Mouse (Mus musculus) heart, adult 2 months (tissue): ENCODE results near the gene Slc26a1. TPM values are rescaled to one million over a fixed set of nuclear protein-coding genes. Genes with fewer than 3 reads are reported as not detected.
A peak's percentile ranks its signal among the peaks of the same experiment; 100 is the strongest.

Source experiments
- DNase-seq, 2 experiments: peaks; one replicate each; pipeline ENCODE4 v3.0.0; 2021
- H3K27ac ChIP-seq: fragments of 200-600 bp; 2 replicates; pipeline ENCODE4 v1.8.1; 2022
- H3K27me3 ChIP-seq: fragments of 200-500 bp; 2 replicates; pipeline ENCODE4 v1.6.1; 2012; ENCODE audit warnings: mild to moderate bottlenecking, low read length, inconsistent platforms, mixed read lengths; ENCODE audit not compliant: control insufficient read depth, insufficient read depth
- H3K36me3 ChIP-seq: fragments of 200-500 bp; 2 replicates; pipeline ENCODE4 v1.6.1; 2012; ENCODE audit warnings: low read length, inconsistent platforms; ENCODE audit not compliant: control insufficient read depth, insufficient read depth
- H3K4me1 ChIP-seq: fragments of 200-500 bp; 2 replicates; pipeline ENCODE4 v1.6.1; 2011; ENCODE audit warnings: low read length; ENCODE audit not compliant: control insufficient read depth, insufficient read depth
- H3K4me3 ChIP-seq: fragments of 200-600 bp; 2 replicates; pipeline ENCODE4 v1.8.1; 2022
- H3K79me2 ChIP-seq: fragments of 200-500 bp; replicated peaks from 2 replicates; pipeline ENCODE4 v1.6.1; 2012; ENCODE audit warnings: mild to moderate bottlenecking, inconsistent platforms, low read length, moderate library complexity, mixed read lengths; ENCODE audit not compliant: control insufficient read depth, insufficient read depth
- H3K9ac ChIP-seq: fragments of 200-500 bp; 2 replicates; pipeline ENCODE4 v1.6.1; 2012; ENCODE audit warnings: low read depth, mild to moderate bottlenecking, control low read depth, inconsistent platforms, low read length, mixed read lengths
- CTCF ChIP-seq: fragments of 200-600 bp; IDR thresholded peaks from 2 replicates; pipeline ENCODE4 v1.8.1; 2022; ENCODE audit warnings: antibody characterized with exemption, mild to moderate bottlenecking, moderate library complexity
- EP300 ChIP-seq: fragments of 200-500 bp; IDR thresholded peaks from 2 replicates; pipeline ENCODE4 v1.6.1; 2011; ENCODE audit warnings: low read depth, low read length, control low read depth; ENCODE audit not compliant: insufficient read depth
- POLR2A ChIP-seq: fragments of 200-500 bp; IDR thresholded peaks from 2 replicates; pipeline ENCODE4 v1.6.1; 2011; ENCODE audit warnings: mild to moderate bottlenecking, low read depth, low read length, control low read depth; ENCODE audit not compliant: insufficient read depth
- WGBS: fragments of 180-500 bp; shearing (Covaris S2); methylation state at CpG from one replicate; pipeline ENCODE4 v1.1.7; 2018; 5-methylcytosine and 5-hydroxymethylcytosine counted together
- intact Hi-C: fragments of 180-260 bp; cut with DNase I; formaldehyde crosslinking; loops from one replicate; pipeline ENCODE4 v1.15.1; 2025
- long read RNA-seq: library from polyadenylated mRNA; stranded (forward); transcript quantifications from one replicate; pipeline ENCODE4 v2.0.0, GENCODE M21; 2021
- polyA plus RNA-seq: library from polyadenylated mRNA; depleted of rRNA; stranded (reverse); fragments of >200 nt; gene quantifications from 2 replicates; pipeline ENCODE4 v1.2.3, GENCODE M21; 2012; rRNA removed
- total RNA-seq, 2 experiments: library from RNA; stranded (reverse); gene quantifications; 2 replicates each; pipeline ENCODE4 v1.2.3; 2021

Gene Slc26a1
- total RNA-seq (not detected), polyA plus RNA-seq (0.06 and 0.12 TPM in 2 replicates)
- long read RNA-seq, result 0 reads

- no peak within 1 kb of the TSS for H3K27ac ChIP-seq
- intact Hi-C loops, result no loop called here
- DNase-seq, result no peak
- H3K9ac ChIP-seq, result no peak within 1 kb of the TSS
- no peaks in the 10 kb centered on the region for H3K79me2 ChIP-seq
- TF ChIP-seq CTCF, result no peak
- TF ChIP-seq EP300, result no peak
- no peak for TF ChIP-seq POLR2A
- H3K4me1 ChIP-seq, result peaks cover 2% of the 10 kb centered on the region; the same call in 1 of the 2 replicates
- H3K27me3 ChIP-seq, result no peaks in the 10 kb centered on the region
- H3K4me3 ChIP-seq, result no peak within 1 kb of the TSS
- no peaks in the 10 kb centered on the region for H3K36me3 ChIP-seq
- 83% methylated on average over 9 of the region's 9 CpGs for WGBS
Observed at GRCm38 (mm10) chr5:108675251-108675816, at the start of gene Slc26a1. Gene Slc26a1, minus strand, starts transcription at chr5:108675569.

GRCm38 (mm10) chr5:108724006-108724405 lies 48.6 kb upstream of the Slc26a1 start:
- intact Hi-C loops, result no loop called here
- Histone ChIP-seq H3K27me3 (no peaks in the 10 kb centered on the region), H3K36me3 (no peaks in the 10 kb centered on the region), H3K79me2 (no peaks in the 10 kb centered on the region), H3K27ac (no peak overlapping the region), H3K9ac (no peak overlapping the region), H3K4me1 (no peaks in the 10 kb centered on the region), H3K4me3 (no peak overlapping the region)
- 9% methylated on average over 2 of the region's 2 CpGs for WGBS
- TF ChIP-seq EP300 (no peak), POLR2A (no peak), CTCF (no peak)
- no peak for DNase-seq

GRCm38 (mm10) chr5:108719761-108720160 lies 44.4 kb upstream of the Slc26a1 start:
- H3K4me1 ChIP-seq, result no peaks in the 10 kb centered on the region
- H3K4me3 ChIP-seq, result no peak overlapping the region
- no peak for DNase-seq
- H3K9ac ChIP-seq, result no peak overlapping the region
- no peaks in the 10 kb centered on the region for H3K79me2 ChIP-seq
- no peaks in the 10 kb centered on the region for H3K27me3 ChIP-seq
- H3K27ac ChIP-seq, result no peak overlapping the region
- TF ChIP-seq EP300 (no peak), CTCF (no peak), POLR2A (no peak)
- no peaks in the 10 kb centered on the region for H3K36me3 ChIP-seq
- 44% methylated on average over 7 of the region's 7 CpGs for WGBS
- intact Hi-C loops, result no loop called here

DNA sequence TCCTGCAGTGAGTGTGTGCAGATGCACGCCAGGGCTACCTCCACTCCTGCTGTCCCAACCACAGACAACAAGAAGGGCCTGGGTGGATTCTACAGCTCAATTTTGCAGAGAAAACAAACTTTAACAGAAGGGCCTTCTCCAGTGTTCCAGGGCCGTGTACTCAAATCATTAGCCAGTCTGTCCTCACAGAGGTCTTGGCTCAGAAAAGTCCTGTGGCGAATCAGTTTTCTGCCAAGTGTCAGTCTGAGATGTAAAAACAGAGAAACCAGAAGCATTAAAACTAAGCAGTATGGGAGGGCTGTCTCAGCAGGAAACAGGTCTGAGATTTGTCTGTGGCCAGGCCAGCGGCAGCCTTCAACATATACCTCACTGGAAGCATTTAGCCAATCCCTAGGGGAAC lies 42.7 kb upstream of the Slc26a1 start:
- 54% methylated on average over 4 of the region's 4 CpGs for WGBS
- no peak overlapping the region for H3K4me3 ChIP-seq
- peaks cover 4% of the 10 kb centered on the region for H3K4me1 ChIP-seq
- intact Hi-C loops, result no loop called here
- no peaks in the 10 kb centered on the region for H3K36me3 ChIP-seq
- H3K79me2 ChIP-seq, result no peaks in the 10 kb centered on the region
- no peaks in the 10 kb centered on the region for H3K27me3 ChIP-seq
- H3K27ac ChIP-seq, result no peak overlapping the region
- DNase-seq, result no peak
- no peak overlapping the region for H3K9ac ChIP-seq
- TF ChIP-seq EP300 (no peak), CTCF (no peak), POLR2A (no peak)

GRCm38 (mm10) chr5:108715974-108716373 lies 40.6 kb upstream of the Slc26a1 start:
- no peak overlapping the region for H3K4me3 ChIP-seq
- H3K79me2 ChIP-seq, result no peaks in the 10 kb centered on the region
- no peak for TF ChIP-seq POLR2A
- TF ChIP-seq CTCF, result no peak
- TF ChIP-seq EP300, result no peak
- no peak for DNase-seq
- peaks cover 4% of the 10 kb centered on the region for H3K4me1 ChIP-seq
- no peaks in the 10 kb centered on the region for H3K36me3 ChIP-seq
- H3K9ac ChIP-seq, result no peak overlapping the region
- H3K27me3 ChIP-seq, result no peaks in the 10 kb centered on the region
- no peak overlapping the region for H3K27ac ChIP-seq
- WGBS, result 74% methylated on average over 1 of the region's 1 CpGs
- intact Hi-C loops, result no loop called here

DNA sequence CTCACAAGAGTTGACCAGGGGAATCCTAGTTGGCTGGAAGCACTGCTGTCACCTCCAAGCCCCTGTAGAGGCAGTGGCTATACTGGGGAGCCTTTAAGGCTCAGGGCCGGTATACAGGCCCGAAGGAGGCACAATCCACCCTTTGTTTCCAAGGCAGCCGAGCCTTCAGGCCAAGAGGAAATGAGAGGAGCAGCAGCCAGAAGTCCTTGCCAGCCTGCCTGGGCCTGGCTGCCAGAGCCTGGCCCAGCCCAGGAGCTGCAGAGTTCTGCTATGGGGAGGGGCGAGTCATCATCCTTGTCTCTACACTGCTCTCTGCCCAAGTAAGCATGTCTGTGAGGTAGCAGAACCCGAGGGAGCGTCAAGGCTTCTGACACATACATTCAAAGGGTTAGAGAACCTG lies 38.8 kb upstream of the Slc26a1 start:
- intact Hi-C loops, result no loop called here
- no peaks in the 10 kb centered on the region for H3K36me3 ChIP-seq
- 26% methylated on average over 6 of the region's 6 CpGs for WGBS
- TF ChIP-seq EP300, result no peak
- TF ChIP-seq POLR2A, result no peak
- no peak for TF ChIP-seq CTCF
- H3K4me1 ChIP-seq, result peaks cover 4% of the 10 kb centered on the region
- no peak overlapping the region for H3K9ac ChIP-seq
- H3K79me2 ChIP-seq, result no peaks in the 10 kb centered on the region
- no peak overlapping the region for H3K4me3 ChIP-seq
- no peaks in the 10 kb centered on the region for H3K27me3 ChIP-seq
- no peak overlapping the region for H3K27ac ChIP-seq
- DNase-seq, result peak in 1 of 2 experiments; percentile 42
